Mouse (Mus musculus) kidney, adult 9 months (tissue): ENCODE results near the gene Ripor1.

Experiments
- DNase-seq: peaks from one replicate; pipeline ENCODE4 v3.0.0; 2022

Gene Ripor1

GRCm38 (mm10) chr8:105634771-105635458 lies 29.9 kb downstream of the Ripor1 start:
- no peak for DNase-seq

DNA sequence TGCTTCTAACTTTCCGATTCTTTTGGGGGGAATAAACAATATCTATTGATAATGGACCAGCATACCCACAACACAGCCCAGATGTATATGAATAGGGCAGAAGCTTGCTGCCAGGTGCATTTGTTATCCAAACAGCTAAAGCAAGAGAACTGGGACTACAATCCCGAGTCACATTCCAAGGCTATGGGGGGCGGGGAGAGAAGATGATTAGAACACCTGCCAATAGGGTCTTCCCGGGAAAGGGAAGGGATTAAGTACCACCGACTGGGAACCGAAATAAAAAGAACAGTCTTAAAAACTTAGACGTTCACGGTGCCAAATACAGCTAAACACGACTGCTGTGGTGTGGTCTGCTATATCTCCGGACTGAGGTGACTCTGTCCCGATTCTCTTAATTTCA lies 30.4 kb downstream of the Ripor1 start:
- no peak for DNase-seq

DNA sequence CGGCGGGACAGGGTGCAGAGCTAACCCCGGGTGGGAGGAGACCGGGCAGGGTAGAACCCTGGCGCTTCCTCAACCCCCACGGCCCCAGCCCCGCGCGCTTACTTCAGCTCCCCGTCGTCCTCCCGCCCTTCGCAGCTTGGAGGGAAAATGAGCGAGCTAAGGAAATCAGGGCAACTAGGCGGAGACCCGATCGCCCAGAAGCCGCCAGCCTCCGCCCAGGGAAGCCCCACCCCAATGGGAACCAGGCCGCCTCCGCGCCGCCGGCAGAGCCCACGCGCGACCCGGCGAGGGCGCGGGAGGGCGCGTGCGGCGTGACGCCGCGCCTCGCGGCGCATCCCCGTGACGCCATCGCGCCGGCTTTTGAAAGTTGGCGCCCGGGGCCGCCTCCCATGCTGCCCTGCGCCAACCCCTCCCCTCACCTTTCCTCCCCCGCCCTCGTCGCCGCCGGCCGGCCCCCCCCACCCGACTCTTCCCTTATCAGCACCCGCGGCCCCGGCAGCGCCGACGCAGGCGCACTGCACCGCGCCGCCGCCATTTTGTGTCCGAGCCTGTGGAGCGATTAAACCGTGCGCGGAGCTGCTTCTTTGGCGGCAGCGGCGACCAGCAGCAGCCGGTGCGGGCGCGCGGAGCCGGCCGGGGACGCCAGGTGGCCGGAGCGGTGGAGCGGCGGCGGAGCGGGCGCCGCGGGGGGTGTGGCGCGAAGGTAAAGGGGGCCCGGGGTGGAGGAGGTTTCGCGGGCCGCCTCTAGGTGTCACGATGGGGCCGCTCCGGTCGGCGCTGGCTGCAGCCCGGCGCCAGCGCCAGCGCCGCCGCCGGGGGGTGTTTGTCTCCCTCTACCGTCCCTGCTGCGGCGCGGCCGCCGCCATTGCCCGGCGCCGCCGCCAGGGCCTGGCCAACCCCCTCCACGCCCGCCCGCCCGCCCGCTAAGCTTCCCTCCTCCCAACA lies 31.2 kb downstream of the Ripor1 start, which contains the start of gene Ctcf:
Gene Ctcf, plus strand, starts transcription at position 551 of the 945 bp plus-strand sequence.
- peak; percentile 91 for DNase-seq

- no peak for DNase-seq
Observed at GRCm38 (mm10) chr8:105636963-105637510, 32.0 kb downstream of the Ripor1 start, which contains the start of gene Agrp. TSS of gene Agrp (minus strand) at chr8:105637393.

DNA sequence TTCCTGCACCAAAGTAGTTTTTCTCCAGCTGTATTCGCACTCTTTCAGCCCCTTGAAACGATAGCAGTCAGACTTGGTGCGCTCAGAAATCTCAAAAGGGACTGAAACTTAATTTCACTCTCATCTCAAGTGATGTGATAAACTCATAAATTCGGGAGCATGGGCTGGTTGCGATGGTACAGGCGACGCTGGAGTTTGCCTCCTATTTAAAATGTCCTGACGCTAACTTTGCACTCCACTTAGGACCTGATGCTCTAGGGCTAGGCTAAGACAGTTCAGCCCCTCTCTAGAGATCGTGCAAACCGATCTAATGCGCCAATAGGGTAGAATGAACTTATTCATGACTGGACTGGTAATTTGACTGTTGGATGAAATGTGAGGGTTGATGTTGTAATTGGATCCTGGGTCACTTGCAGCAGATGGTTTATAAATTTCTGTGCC lies 32.6 kb downstream of the Ripor1 start:
- no peak for DNase-seq

DNA sequence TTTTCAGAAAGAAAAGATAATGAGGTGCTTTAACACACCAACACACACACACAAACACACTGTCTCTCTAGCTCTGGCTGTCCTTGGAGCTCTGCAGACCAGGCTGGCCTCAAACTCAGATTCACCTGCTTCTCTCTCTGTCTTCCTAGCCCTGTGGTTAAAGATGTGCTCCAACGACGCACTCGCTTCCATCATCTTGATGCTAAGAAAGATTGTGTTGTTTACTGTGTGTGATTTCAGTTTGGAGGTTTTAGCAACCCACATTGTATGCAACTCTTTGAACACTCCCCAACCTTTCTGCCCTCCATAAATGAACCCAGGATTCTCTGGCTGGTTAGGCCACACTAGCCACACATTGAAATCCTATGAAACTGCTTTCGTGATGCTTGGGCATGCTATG lies 33.5 kb downstream of the Ripor1 start:
- DNase-seq: no peak

- DNase-seq: no peak
Observed at GRCm38 (mm10) chr8:105639835-105640234, 34.8 kb downstream of the Ripor1 start.

DNA sequence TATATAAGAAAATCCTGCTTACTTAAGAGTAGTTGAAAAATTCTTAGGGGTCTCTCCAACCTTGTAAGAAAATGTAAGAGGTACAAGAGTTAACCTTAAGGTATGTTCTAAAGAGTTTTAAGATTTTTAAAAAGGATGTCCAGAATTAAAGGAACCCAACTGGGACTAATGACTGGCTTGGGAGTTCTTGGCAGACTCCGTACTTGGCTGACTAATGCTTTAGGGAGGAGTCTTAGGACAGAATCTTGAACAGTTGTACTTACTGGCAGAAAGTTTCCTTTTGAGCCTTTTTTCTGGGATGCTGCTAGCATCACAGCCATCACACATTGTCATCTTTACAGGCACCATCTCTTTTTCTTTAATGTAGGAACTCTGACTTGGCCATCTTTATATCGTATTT lies 35.5 kb downstream of the Ripor1 start:
- DNase-seq: no peak

- DNase-seq: no peak
Observed at GRCm38 (mm10) chr8:105645205-105645604, 40.1 kb downstream of the Ripor1 start.

DNA sequence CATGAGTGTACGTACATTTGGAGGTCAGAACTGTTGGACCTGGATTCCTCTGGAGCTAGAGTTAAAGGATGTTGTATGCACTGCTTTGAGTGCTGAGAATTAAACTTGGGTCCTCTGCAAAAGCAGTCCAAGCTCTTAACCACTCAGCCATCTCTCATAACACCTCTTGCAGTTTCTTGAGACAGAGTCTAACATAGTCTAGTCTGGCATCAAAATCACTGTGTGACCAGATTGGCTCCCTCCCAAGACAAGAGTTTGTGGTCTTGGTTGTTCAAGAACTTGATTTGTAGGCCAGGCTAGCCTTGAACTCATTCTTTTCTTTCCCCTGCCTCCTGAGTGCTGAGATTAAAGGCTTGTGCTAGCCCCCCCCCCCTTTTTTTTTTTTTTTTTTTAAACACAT lies 43.9 kb downstream of the Ripor1 start:
- no peak for DNase-seq

- no peak for DNase-seq
Observed at GRCm38 (mm10) chr8:105657641-105658040, 52.6 kb downstream of the Ripor1 start.

- DNase-seq: peak; percentile 47
Observed at GRCm38 (mm10) chr8:105661167-105661566, 56.1 kb downstream of the Ripor1 start.
